29 mouse cellular contexts compared by ENCODE assay signal in the genomic region with DNA sequence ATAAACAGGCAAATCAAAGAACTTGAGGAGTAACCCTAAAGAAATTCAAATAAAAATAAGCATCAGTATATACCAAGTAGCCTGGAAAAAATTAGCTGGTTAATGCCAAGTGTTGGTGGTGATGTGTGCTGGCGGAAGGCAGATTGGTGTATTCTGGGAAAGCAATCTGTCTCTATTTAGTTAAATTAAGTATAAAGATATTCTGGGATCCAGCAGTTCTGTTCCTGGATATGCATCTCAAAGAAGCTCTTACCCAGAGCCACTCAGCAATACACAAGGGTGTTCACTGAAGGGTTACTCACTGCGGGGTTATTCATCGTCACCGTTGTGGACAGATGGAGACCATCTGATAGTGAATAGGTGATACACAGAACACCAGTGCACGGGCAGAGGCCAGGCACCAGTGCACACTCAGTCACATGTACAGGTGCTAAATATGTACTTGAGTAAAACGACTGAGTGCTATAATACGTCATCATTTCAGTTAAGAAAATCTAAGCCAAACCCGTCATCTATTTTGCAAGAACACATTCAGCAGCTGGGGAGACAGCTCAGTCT. TPM values are rescaled to one million over a fixed set of nuclear protein-coding genes. Genes with fewer than 3 reads are reported as not detected.
DNase-seq lines count a peak whose midpoint lies in the region; ATAC-seq and TF ChIP-seq lines count a peak whose summit lies in the region.
"Had no signal": no experiment of that assay in that cellular context is flagged by ENCODE, and none has a peak within 500 bp of the region (broad histone marks: within the 10 kb centered on the region; RNA-seq: fewer than 3 reads in every experiment).

No protein-coding gene starts in this region.

- no peak overlapping the region for H3K27ac ChIP-seq in forebrain, embryonic 13.5 days
- H3K27ac ChIP-seq in forebrain, embryonic 10.5 days: no peak overlapping the region
- H3K27ac ChIP-seq in hindbrain, embryonic 15.5 days (replicated peaks): no peak overlapping the region
- H3K27ac ChIP-seq in hindbrain, postnatal 0 days: no peak overlapping the region
- H3K27ac ChIP-seq: hindbrain, embryonic 10.5 days; intestine, embryonic 15.5 days; kidney, postnatal 0 days; limb, embryonic 13.5 days; lung, embryonic 15.5 days; midbrain, embryonic 10.5 days; neural tube, embryonic 12.5 days had no signal

- intact Hi-C loops in left cerebral cortex, postnatal 36 days (cut with DNase I): loop anchor here (2.0 kb wide), 1 partner anchor 48 kb away; no protein-coding TSS in a partner anchor

- H3K27me3 ChIP-seq in forebrain, embryonic 13.5 days: peaks cover 9% of the 10 kb centered on the region; the same call in 1 of the 2 replicates
- no peaks in the 10 kb centered on the region for H3K27me3 ChIP-seq in forebrain, embryonic 10.5 days (ENCODE audit: poor library complexity, severe bottlenecking)
- no peaks in the 10 kb centered on the region for H3K27me3 ChIP-seq in hindbrain, embryonic 15.5 days
- H3K27me3 ChIP-seq in hindbrain, postnatal 0 days (ENCODE audit: insufficient read depth, low read length): no peaks in the 10 kb centered on the region
- H3K27me3 ChIP-seq: intestine, embryonic 15.5 days; limb, embryonic 13.5 days; lung, embryonic 15.5 days; neural tube, embryonic 12.5 days had no signal

- peak; percentile 52 for ATAC-seq in forebrain, embryonic 13.5 days
- 0 out of 2 replicates have a peak, but pooled peaks have one; percentile 30 for ATAC-seq in hindbrain, embryonic 15.5 days (ENCODE audit: low FRiP score, low read depth)
- no peak for ATAC-seq in hindbrain, postnatal 0 days
- ATAC-seq: hindbrain, embryonic 16.5 days; intestine, embryonic 15.5 days had no signal

- no peaks in the 10 kb centered on the region for H3K36me3 ChIP-seq in forebrain, embryonic 13.5 days (ENCODE audit: poor library complexity, severe bottlenecking)
- H3K36me3 ChIP-seq in forebrain, embryonic 10.5 days (replicated peaks): no peaks in the 10 kb centered on the region
- H3K36me3 ChIP-seq in hindbrain, embryonic 15.5 days: no peaks in the 10 kb centered on the region
- H3K36me3 ChIP-seq in hindbrain, postnatal 0 days (ENCODE audit: insufficient read depth, low read length): no peaks in the 10 kb centered on the region
- H3K36me3 ChIP-seq: G1E; hindbrain, embryonic 10.5 days; intestine, embryonic 15.5 days; limb, embryonic 13.5 days; lung, embryonic 15.5 days; midbrain, embryonic 10.5 days; neural tube, embryonic 12.5 days had no signal

- 76% methylated on average over 8 of the region's 8 CpGs for WGBS in forebrain, embryonic 13.5 days
- 93% methylated on average over 8 of the region's 8 CpGs for WGBS in forebrain, embryonic 10.5 days
- WGBS in hindbrain, embryonic 15.5 days: 80% methylated on average over 8 of the region's 8 CpGs
- 77% methylated on average over 8 of the region's 8 CpGs for WGBS in hindbrain, postnatal 0 days

- H3K4me2 ChIP-seq in forebrain, embryonic 13.5 days: no peak overlapping the region
- no peak overlapping the region for H3K4me2 ChIP-seq in hindbrain, embryonic 15.5 days
- H3K4me2 ChIP-seq in hindbrain, postnatal 0 days (ENCODE audit: low read depth, low read length): no peak overlapping the region
- H3K4me2 ChIP-seq: intestine, embryonic 15.5 days; limb, embryonic 13.5 days; liver, embryonic 11.5 days; lung, embryonic 15.5 days; neural tube, embryonic 12.5 days had no signal

- H3K4me1 ChIP-seq in forebrain, embryonic 13.5 days: peaks cover 10% of the 10 kb centered on the region
- peaks cover 16% of the 10 kb centered on the region for H3K4me1 ChIP-seq in forebrain, embryonic 10.5 days
- no peaks in the 10 kb centered on the region for H3K4me1 ChIP-seq in hindbrain, embryonic 15.5 days (replicated peaks)
- no peaks in the 10 kb centered on the region for H3K4me1 ChIP-seq in hindbrain, postnatal 0 days (ENCODE audit: insufficient read depth, low read length)
- H3K4me1 ChIP-seq: hindbrain, embryonic 10.5 days; neural tube, embryonic 12.5 days had no signal

- no peak overlapping the region for H3K9ac ChIP-seq in forebrain, embryonic 13.5 days
- no peak overlapping the region for H3K9ac ChIP-seq in hindbrain, embryonic 15.5 days
- no peak overlapping the region for H3K9ac ChIP-seq in hindbrain, postnatal 0 days (replicated peaks; ENCODE audit: low read length)
- H3K9ac ChIP-seq: intestine, embryonic 15.5 days; limb, embryonic 13.5 days; lung, embryonic 15.5 days; neural tube, embryonic 12.5 days had no signal

- H3K4me3 ChIP-seq in forebrain, embryonic 13.5 days: no peak overlapping the region
- no peak overlapping the region for H3K4me3 ChIP-seq in forebrain, embryonic 10.5 days
- no peak overlapping the region for H3K4me3 ChIP-seq in hindbrain, embryonic 15.5 days
- H3K4me3 ChIP-seq in hindbrain, postnatal 0 days (ENCODE audit: low read length): no peak overlapping the region
- H3K4me3 ChIP-seq: erythroblast, embryonic 14.5 days; hindbrain, embryonic 10.5 days; intestine, embryonic 15.5 days; limb, embryonic 13.5 days; lung, embryonic 15.5 days; midbrain, embryonic 10.5 days; myocyte; neural tube, embryonic 12.5 days had no signal

- no peaks in the 10 kb centered on the region for H3K9me3 ChIP-seq in forebrain, embryonic 13.5 days (replicated peaks)
- no peaks in the 10 kb centered on the region for H3K9me3 ChIP-seq in forebrain, embryonic 10.5 days
- no peaks in the 10 kb centered on the region for H3K9me3 ChIP-seq in hindbrain, embryonic 15.5 days
- H3K9me3 ChIP-seq in hindbrain, postnatal 0 days (ENCODE audit: low read length): no peaks in the 10 kb centered on the region
- H3K9me3 ChIP-seq: G1E; hindbrain, embryonic 10.5 days; intestine, embryonic 15.5 days; limb, embryonic 13.5 days; lung, embryonic 15.5 days; midbrain, embryonic 10.5 days; neural tube, embryonic 12.5 days had no signal

- no peak for DNase-seq in forebrain, embryonic 10.5 days (ENCODE audit: extremely low spot score, low spot score)
- no peak for DNase-seq in hindbrain, postnatal 0 days (ENCODE audit: low spot score)
- peak; percentile 29 to 31 for DNase-seq in right cerebral cortex, adult 2 months (ENCODE audit: low spot score in 2 of 2)
- no peak for DNase-seq in right cerebral cortex, postnatal 14 days
- DNase-seq in left cerebral cortex, postnatal 36 days (ENCODE audit: low spot score in 2 of 2): peak; percentile 8 to 15
- no peak for DNase-seq in layer of hippocampus, postnatal 14 days (ENCODE audit: low spot score in 2 of 2)
- DNase-seq: adrenal gland, postnatal 10 days; cerebellum, adult 18-20 months; cerebellum, postnatal 10 days; gastrocnemius, postnatal 14 days; heart, postnatal 14 days; kidney, adult 2 months; spleen, adult 18-20 months; thymus, adult 18-20 months; thymus, postnatal 25 days had no signal

- no peak for TF ChIP-seq CTCF in hindbrain, postnatal 0 days (IDR thresholded peaks at IDR 0.05; ENCODE audit: low read depth)

RNA-seq across cellular contexts. Expression of gene Jade1, which starts 38.5 kb away (rescaled TPM):
- 17.1 and 18.9 TPM in 2 replicates for polyA plus RNA-seq in forebrain, embryonic 13.5 days (2015; fragmentation: Nextera tagmentation; extraction: Ambion mirVana)
- polyA plus RNA-seq in forebrain, embryonic 10.5 days (2016; fragmentation: Nextera tagmentation; extraction: Ambion mirVana): 19.6 and 21.2 TPM in 2 replicates
- 14.2 and 15.7 TPM in 2 replicates for polyA plus RNA-seq in hindbrain, embryonic 15.5 days (2015; fragmentation: Nextera tagmentation; extraction: Ambion mirVana)
- total RNA-seq in hindbrain, postnatal 0 days (2014; rRNA removed): 19.1 and 33.4 TPM in 2 replicates
- polyA plus RNA-seq in hindbrain, postnatal 0 days (2015; fragmentation: Nextera tagmentation; extraction: Ambion mirVana): 18.0 and 18.7 TPM in 2 replicates
- total RNA-seq in left cerebral cortex, postnatal 36 days (2021): 10 to 100 TPM; 39.6 to 46.6 TPM
- total RNA-seq in layer of hippocampus, postnatal 14 days (2021): 10 to 100 TPM; 20.0 to 21.0 TPM

Comparison
In these comparisons a context has a peak if more than half of its experiments do, and no peak if none do; other contexts are left out.
1. DNase-seq: peak in right cerebral cortex, adult 2 months (2 of 2) and left cerebral cortex, postnatal 36 days (2 of 2); none in forebrain, embryonic 10.5 days (single experiment), hindbrain, postnatal 0 days (single experiment), right cerebral cortex, postnatal 14 days (single experiment) and layer of hippocampus, postnatal 14 days (0 of 2).